Mouse (Mus musculus) megakaryocyte, embryonic 14.5 days (primary cell): ENCODE measurements at regions not wholly inside any gene's neighbourhood (a gene's known extent, or its start where the extent isn't known, plus 50 kb on each side); places are given as distances from the start of the nearest gene placed in this dataset.

Experiments used
- FLI1 ChIP-seq: IDR thresholded peaks from 2 replicates; pipeline ENCODE4 v1.6.1; 2012; ENCODE audit warnings: low read length, inconsistent platforms, mixed read lengths
- GATA1 ChIP-seq: IDR thresholded peaks from 3 replicates; pipeline ENCODE4 v1.6.1; 2012; ENCODE audit warnings: mixed read lengths, low read length, inconsistent platforms, borderline replicate concordance

DNA sequence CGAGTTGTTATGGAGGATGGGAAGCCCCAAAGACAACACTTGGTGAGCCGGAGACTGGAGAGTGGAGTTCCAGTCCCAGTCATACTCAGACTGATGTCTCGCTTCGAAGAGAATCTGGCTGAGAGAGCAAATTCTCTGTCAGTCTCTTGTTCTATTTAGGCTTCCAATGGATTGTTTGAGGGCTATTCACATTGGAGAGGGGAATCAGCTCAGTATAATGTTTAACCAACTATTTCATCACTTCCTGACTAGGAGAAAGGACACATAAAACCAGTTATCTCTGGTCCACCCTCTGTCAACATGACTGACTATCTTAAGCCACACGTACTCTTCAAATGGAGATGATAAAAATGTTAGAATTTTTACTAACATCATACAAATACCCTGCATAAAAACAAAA, 123.9 kb upstream of the Max start:
- TF ChIP-seq FLI1: no peak
- no peak for TF ChIP-seq GATA1
